Mouse (Mus musculus) midbrain, embryonic 13.5 days (tissue): ENCODE data around the gene 6030468B19Rik. TPM values are rescaled to one million over a fixed set of nuclear protein-coding genes. Genes with fewer than 3 reads are reported as not detected.
A peak's percentile ranks its signal among the peaks of the same experiment; 100 is the strongest.

Experiments used
- ATAC-seq: fragments of 200-750 bp; cut with Nextera tagmentation; 2 replicates; pipeline ENCODE4 v1.8.0; 2017; ENCODE audit warnings: mild to moderate bottlenecking, moderate TSS enrichment, moderate library complexity
- H3K27ac ChIP-seq: fragments of 300-500 bp; sonication (generic); 2 replicates; pipeline ENCODE4 v1.5.1; 2015; ENCODE audit warnings: inconsistent platforms, mild to moderate bottlenecking, moderate library complexity
- H3K27me3 ChIP-seq: fragments of 300-500 bp; sonication (generic); 2 replicates; pipeline ENCODE4 v1.6.1; 2015; ENCODE audit warnings: mild to moderate bottlenecking, inconsistent platforms
- H3K36me3 ChIP-seq: fragments of 300-500 bp; sonication (generic); 2 replicates; pipeline ENCODE4 v1.6.1; 2015; ENCODE audit warnings: mild to moderate bottlenecking, inconsistent platforms
- H3K4me1 ChIP-seq: fragments of 300-500 bp; sonication (generic); replicated peaks from 2 replicates; pipeline ENCODE4 v1.6.1; 2015; ENCODE audit warnings: inconsistent platforms
- H3K4me2 ChIP-seq: fragments of 300-500 bp; sonication (generic); replicated peaks from 2 replicates; pipeline ENCODE4 v1.6.1; 2015; ENCODE audit warnings: moderate library complexity, mild to moderate bottlenecking, inconsistent platforms
- H3K4me3 ChIP-seq: fragments of 300-500 bp; sonication (generic); replicated peaks from 2 replicates; pipeline ENCODE4 v1.5.1; 2015; ENCODE audit warnings: mild to moderate bottlenecking, inconsistent platforms
- H3K9ac ChIP-seq: fragments of 300-500 bp; sonication (generic); replicated peaks from 2 replicates; pipeline ENCODE4 v1.6.1; 2015; ENCODE audit warnings: mild to moderate bottlenecking, inconsistent platforms
- H3K9me3 ChIP-seq: fragments of 300-500 bp; sonication (generic); 2 replicates; pipeline ENCODE4 v1.6.1; 2016; ENCODE audit warnings: mild to moderate bottlenecking, inconsistent platforms
- WGBS: fragments of 180-500 bp; shearing (Covaris S2); methylation state at CpG from one replicate; pipeline ENCODE4 v1.1.7; 2015; 5-methylcytosine and 5-hydroxymethylcytosine counted together
- polyA plus RNA-seq: library from polyadenylated mRNA; unstranded; fragments of >200 nt; fragmentation: Nextera tagmentation; extraction: Ambion mirVana; gene quantifications from 2 replicates; pipeline ENCODE4 v1.2.1, GENCODE M21; 2015

The 6030468B19Rik gene
- polyA plus RNA-seq: not detected in 2 replicates

- no peak within 1 kb of the TSS for H3K27ac ChIP-seq
- ATAC-seq: no peak
These were observed at the start of gene 6030468B19Rik for GRCm38 (mm10) chr11:117797511-117798159. Gene 6030468B19Rik (plus strand): TSS chr11:117797660.

GRCm38 (mm10) chr11:117748628-117749027 lies 48.8 kb upstream of the 6030468B19Rik start:
- 87% methylated on average over 4 of the region's 4 CpGs for WGBS
- no peak overlapping the region for H3K4me3 ChIP-seq
- no peak overlapping the region for H3K9ac ChIP-seq
- peaks cover 99% of the 10 kb centered on the region for H3K36me3 ChIP-seq
- no peaks in the 10 kb centered on the region for H3K4me1 ChIP-seq
- no peak overlapping the region for H3K27ac ChIP-seq
- no peak for ATAC-seq
- H3K27me3 ChIP-seq: no peaks in the 10 kb centered on the region
- H3K4me2 ChIP-seq: no peak overlapping the region
- H3K9me3 ChIP-seq: no peaks in the 10 kb centered on the region

More at GRCm38 (mm10) chr11:117797511-117798159, at the start of gene 6030468B19Rik:
- no peak within 1 kb of the TSS for H3K4me3 ChIP-seq
- WGBS: 68% methylated on average over 9 of the region's 9 CpGs
- H3K36me3 ChIP-seq: no peaks in the 10 kb centered on the region
- peaks cover 6% of the 10 kb centered on the region; the same call in 1 of the 2 replicates for H3K27me3 ChIP-seq
- peaks cover under 1% of the 10 kb centered on the region; the same call in 1 of the 2 replicates for H3K4me1 ChIP-seq
- H3K4me2 ChIP-seq: no peak within 1 kb of the TSS
- H3K9ac ChIP-seq: no peak within 1 kb of the TSS
- H3K9me3 ChIP-seq: no peaks in the 10 kb centered on the region

GRCm38 (mm10) chr11:117749414-117749813 lies 48.0 kb upstream of the 6030468B19Rik start:
- 93% methylated on average over 10 of the region's 10 CpGs for WGBS

GRCm38 (mm10) chr11:117751544-117751943 lies 45.9 kb upstream of the 6030468B19Rik start:
- H3K36me3 ChIP-seq: peaks cover 99% of the 10 kb centered on the region
- 89% methylated on average over 6 of the region's 6 CpGs for WGBS
- no peak overlapping the region for H3K4me2 ChIP-seq
- H3K27ac ChIP-seq: no peak overlapping the region; the same call in 1 of the 2 replicates
- H3K27me3 ChIP-seq: no peaks in the 10 kb centered on the region
- no peak overlapping the region for H3K9ac ChIP-seq
- no peak for ATAC-seq
- H3K9me3 ChIP-seq: no peaks in the 10 kb centered on the region
- H3K4me1 ChIP-seq: no peaks in the 10 kb centered on the region
- H3K4me3 ChIP-seq: no peak overlapping the region

More at GRCm38 (mm10) chr11:117749414-117749813, 48.0 kb upstream of the 6030468B19Rik start:
- no peaks in the 10 kb centered on the region for H3K9me3 ChIP-seq
- no peak overlapping the region for H3K9ac ChIP-seq
- H3K4me1 ChIP-seq: no peaks in the 10 kb centered on the region
- no peaks in the 10 kb centered on the region for H3K27me3 ChIP-seq
- no peak overlapping the region for H3K4me3 ChIP-seq
- ATAC-seq: no peak
- H3K4me2 ChIP-seq: no peak overlapping the region
- H3K36me3 ChIP-seq: peaks cover 99% of the 10 kb centered on the region
- no peak overlapping the region for H3K27ac ChIP-seq

GRCm38 (mm10) chr11:117755891-117756290 lies 41.6 kb upstream of the 6030468B19Rik start:
- Histone ChIP-seq H3K4me3 (no peak overlapping the region), H3K27me3 (no peaks in the 10 kb centered on the region), H3K27ac (no peak overlapping the region), H3K9ac (no peak overlapping the region), H3K4me1 (no peaks in the 10 kb centered on the region), H3K36me3 (peaks cover 100% of the 10 kb centered on the region), H3K9me3 (no peaks in the 10 kb centered on the region), H3K4me2 (no peak overlapping the region)
- ATAC-seq: no peak
- WGBS: 98% methylated on average over 7 of the region's 7 CpGs

GRCm38 (mm10) chr11:117759267-117759666 lies 38.2 kb upstream of the 6030468B19Rik start:
- no peaks in the 10 kb centered on the region for H3K9me3 ChIP-seq
- no peak overlapping the region for H3K4me3 ChIP-seq
- no peaks in the 10 kb centered on the region for H3K27me3 ChIP-seq
- H3K4me1 ChIP-seq: no peaks in the 10 kb centered on the region
- H3K9ac ChIP-seq: no peak overlapping the region
- peaks cover 96% of the 10 kb centered on the region for H3K36me3 ChIP-seq
- no peak overlapping the region for H3K27ac ChIP-seq
- ATAC-seq: no peak
- WGBS: 97% methylated on average over 10 of the region's 10 CpGs
- H3K4me2 ChIP-seq: no peak overlapping the region

- Histone ChIP-seq H3K27ac (no peak overlapping the region), H3K4me1 (no peaks in the 10 kb centered on the region), H3K36me3 (peaks cover 95% of the 10 kb centered on the region), H3K4me2 (no peak overlapping the region), H3K27me3 (no peaks in the 10 kb centered on the region), H3K9ac (no peak overlapping the region), H3K9me3 (no peaks in the 10 kb centered on the region), H3K4me3 (no peak overlapping the region)
- ATAC-seq: 0 out of 2 replicates have a peak, but pooled peaks have one; percentile 27
- WGBS: 93% methylated on average over 26 of the region's 26 CpGs
These were observed 36.9 kb upstream of the 6030468B19Rik start for GRCm38 (mm10) chr11:117760374-117761119.

- no peak overlapping the region for H3K9ac ChIP-seq
- H3K4me1 ChIP-seq: no peaks in the 10 kb centered on the region
- H3K27me3 ChIP-seq: no peaks in the 10 kb centered on the region
- H3K4me2 ChIP-seq: no peak overlapping the region
- peaks cover 94% of the 10 kb centered on the region for H3K36me3 ChIP-seq
- 93% methylated on average over 13 of the region's 13 CpGs for WGBS
- no peak for ATAC-seq
- no peak overlapping the region for H3K27ac ChIP-seq
- H3K4me3 ChIP-seq: no peak overlapping the region
- no peaks in the 10 kb centered on the region for H3K9me3 ChIP-seq
These were observed 35.7 kb upstream of the 6030468B19Rik start for GRCm38 (mm10) chr11:117761801-117762200.

- 88% methylated on average over 12 of the region's 12 CpGs for WGBS
- H3K4me2 ChIP-seq: no peak overlapping the region
- H3K27me3 ChIP-seq: no peaks in the 10 kb centered on the region
- no peak overlapping the region for H3K9ac ChIP-seq
- H3K27ac ChIP-seq: no peak overlapping the region
- H3K9me3 ChIP-seq: no peaks in the 10 kb centered on the region
- H3K4me3 ChIP-seq: no peak overlapping the region
- ATAC-seq: no peak
- H3K36me3 ChIP-seq: peaks cover 90% of the 10 kb centered on the region
- H3K4me1 ChIP-seq: no peaks in the 10 kb centered on the region
These were observed 35.2 kb upstream of the 6030468B19Rik start for GRCm38 (mm10) chr11:117762246-117762645.

GRCm38 (mm10) chr11:117764319-117764718 lies 33.1 kb upstream of the 6030468B19Rik start:
- Histone ChIP-seq H3K36me3 (peaks cover 69% of the 10 kb centered on the region), H3K27me3 (no peaks in the 10 kb centered on the region), H3K9ac (no peak overlapping the region), H3K4me3 (no peak overlapping the region), H3K4me1 (0 out of 2 replicates have a peak, but pooled peaks cover 7% of the 10 kb centered on the region), H3K9me3 (no peaks in the 10 kb centered on the region), H3K4me2 (no peak overlapping the region), H3K27ac (no peak overlapping the region)
- no peak for ATAC-seq
- 92% methylated on average over 9 of the region's 9 CpGs for WGBS

GRCm38 (mm10) chr11:117765361-117765760 lies 32.1 kb upstream of the 6030468B19Rik start:
- no peak overlapping the region for H3K9ac ChIP-seq
- WGBS: 91% methylated on average over 5 of the region's 5 CpGs
- no peaks in the 10 kb centered on the region for H3K9me3 ChIP-seq
- H3K4me3 ChIP-seq: no peak overlapping the region
- H3K27ac ChIP-seq: no peak overlapping the region
- no peak for ATAC-seq
- H3K4me1 ChIP-seq: peaks cover 10% of the 10 kb centered on the region; the same call in 1 of the 2 replicates
- H3K36me3 ChIP-seq: peaks cover 59% of the 10 kb centered on the region
- no peak overlapping the region for H3K4me2 ChIP-seq
- no peaks in the 10 kb centered on the region for H3K27me3 ChIP-seq

GRCm38 (mm10) chr11:117766275-117766674 lies 31.2 kb upstream of the 6030468B19Rik start:
- no peak overlapping the region for H3K4me3 ChIP-seq
- H3K4me2 ChIP-seq: no peak overlapping the region
- H3K36me3 ChIP-seq: peaks cover 50% of the 10 kb centered on the region
- H3K4me1 ChIP-seq: peaks cover 10% of the 10 kb centered on the region; the same call in 1 of the 2 replicates
- H3K27me3 ChIP-seq: no peaks in the 10 kb centered on the region
- no peaks in the 10 kb centered on the region for H3K9me3 ChIP-seq
- WGBS: 91% methylated on average over 3 of the region's 3 CpGs
- H3K27ac ChIP-seq: no peak overlapping the region
- ATAC-seq: no peak
- H3K9ac ChIP-seq: no peak overlapping the region
